Mouse (Mus musculus) megakaryocyte progenitor cell, adult 5-6 weeks (primary cell): ENCODE results near the gene B4galnt1. TPM values are rescaled to one million over a fixed set of nuclear protein-coding genes. Genes with fewer than 3 reads are reported as not detected.
"Not testable (repeated sequence)": the region's sequence is repeated elsewhere in the genome, so short reads cannot be mapped to it uniquely, and the experiment has no call there.

Source experiments
- ATAC-seq: replicated peaks from 2 replicates; pipeline ENCODE4 v1.8.0; 2016; ENCODE audit warnings: mild to moderate bottlenecking, moderate TSS enrichment, inconsistent platforms; ENCODE audit not compliant: poor library complexity
- total RNA-seq, 2 experiments: library from RNA; stranded (forward) in 1 of 2; stranded (reverse) in 1 of 2; fragments of 157-497, 149-512 nt in 1 of 2; fragments of 200-1000 nt in 1 of 2; gene quantifications; 2 replicates each; pipeline versions ENCODE4 v1.2.3 to v1.2.4; 2015 to 2017

Gene B4galnt1
- total RNA-seq, 2 experiments from 2014 or later = 139 to 219 TPM

DNA sequence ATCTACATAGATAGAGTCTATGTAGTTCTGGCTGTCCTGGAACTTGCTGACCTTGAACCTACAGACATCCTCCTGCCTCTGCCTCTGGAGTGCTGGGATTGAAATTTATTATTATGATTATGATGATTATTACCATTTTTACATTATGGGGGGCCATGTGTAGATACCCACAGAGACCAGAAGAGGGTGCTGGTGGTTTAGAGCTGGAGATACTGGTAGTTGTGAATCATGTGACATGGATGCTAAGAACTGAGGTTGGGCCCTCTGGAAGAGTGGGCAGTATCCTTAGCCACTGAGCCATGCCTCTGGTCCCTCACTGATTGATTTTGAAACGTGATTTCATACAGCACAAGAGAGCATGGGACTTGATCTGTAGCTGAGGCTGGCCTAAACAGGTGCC is 21.4 kb downstream of the B4galnt1 start:
- ATAC-seq = peak; percentile 32

GRCm38 (mm10) chr10:127187371-127188078 is 22.5 kb downstream of the B4galnt1 start:
- ATAC-seq = no peak

DNA sequence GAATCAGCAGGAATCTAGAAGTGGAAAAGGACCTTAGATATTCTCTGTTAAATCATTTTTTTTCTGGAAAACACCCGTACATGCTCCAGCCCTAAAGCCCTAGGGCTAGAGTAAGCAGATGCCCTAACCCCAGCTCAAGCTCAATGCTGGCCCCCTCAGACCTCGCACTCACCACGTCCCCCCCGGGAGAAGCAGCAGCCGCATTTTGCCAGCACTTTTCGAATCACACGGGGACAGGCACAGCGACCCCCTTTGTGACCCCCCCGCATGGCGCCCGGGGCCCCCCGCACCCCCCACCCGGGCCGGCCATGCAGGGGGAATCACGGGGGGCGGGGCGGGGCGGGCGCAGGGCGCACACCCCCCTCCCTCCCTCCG is 23.0 kb downstream of the B4galnt1 start:
- no peak for ATAC-seq

- peak; percentile 26 for ATAC-seq
Observed at GRCm38 (mm10) chr10:127188465-127189115, 23.6 kb downstream of the B4galnt1 start.

GRCm38 (mm10) chr10:127189116-127189650 is 24.2 kb downstream of the B4galnt1 start:
- peak; percentile 62 for ATAC-seq

GRCm38 (mm10) chr10:127189651-127190381 is 24.8 kb downstream of the B4galnt1 start, which contains the start of gene Arhgef25:
Gene Arhgef25, minus strand, starts transcription at chr10:127190083.
- no peak; the same call in 1 of the 2 replicates for ATAC-seq

DNA sequence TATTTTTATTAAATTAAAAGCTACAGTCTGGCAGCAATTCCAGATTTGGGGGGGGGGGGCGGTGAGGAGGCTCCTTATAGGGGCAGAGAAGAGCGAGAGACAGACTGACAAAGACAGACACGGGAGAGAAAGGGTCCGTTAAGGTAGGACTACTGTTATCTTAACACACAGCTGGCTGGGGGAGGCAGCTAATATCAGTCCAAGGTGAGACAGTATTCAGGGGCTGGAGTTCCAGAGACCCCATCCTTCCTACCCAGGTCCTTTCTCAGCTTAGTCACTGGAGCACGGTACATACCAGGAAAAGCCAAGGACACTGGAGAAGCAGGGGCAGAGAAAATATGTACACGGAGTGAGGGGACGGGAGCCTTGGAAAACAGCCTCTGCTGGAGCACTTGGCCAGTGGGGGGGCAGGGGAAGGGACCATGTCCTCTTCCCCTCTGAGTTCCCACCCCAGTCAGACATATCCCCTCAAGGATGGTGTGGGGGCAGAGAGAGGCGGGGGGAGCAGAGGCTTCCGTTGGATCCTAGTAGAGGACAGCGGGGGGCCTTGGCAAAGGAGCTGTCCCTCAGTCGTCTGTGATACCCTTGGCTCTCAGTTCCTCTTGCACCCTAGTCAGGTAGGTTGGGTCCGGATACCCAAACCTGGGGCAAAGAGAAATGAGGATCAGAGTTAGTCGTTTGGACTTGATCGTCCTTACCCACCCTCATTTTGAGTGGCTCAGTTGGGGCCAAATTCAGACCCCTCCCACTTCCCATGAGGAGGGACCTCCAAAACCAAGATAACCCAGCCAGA is 25.6 kb downstream of the B4galnt1 start:
- no peak for ATAC-seq

GRCm38 (mm10) chr10:127191191-127192056 is 26.4 kb downstream of the B4galnt1 start:
- no peak for ATAC-seq

- ATAC-seq = not testable (repeated sequence)
Observed at GRCm38 (mm10) chr10:127192057-127192328, 27.0 kb downstream of the B4galnt1 start.

DNA sequence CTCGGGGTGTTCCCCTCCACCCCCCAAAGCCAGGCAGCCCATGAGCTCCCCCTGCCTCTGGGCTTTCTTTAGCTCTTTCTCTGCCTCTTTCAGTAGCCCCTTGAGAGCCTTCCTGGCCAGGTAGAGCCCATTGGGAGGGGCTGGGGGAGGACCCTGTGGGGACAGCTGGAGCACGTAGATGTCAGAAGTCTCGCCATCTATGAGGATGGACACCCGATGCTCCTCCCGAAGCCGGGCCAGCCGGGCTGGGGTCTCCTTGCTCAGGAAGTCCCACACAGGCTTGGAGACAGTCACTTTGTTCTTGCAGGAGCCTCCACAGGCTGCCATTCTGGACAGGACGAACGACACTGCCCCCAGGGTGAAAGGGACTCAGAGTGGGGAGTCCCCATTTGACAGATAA is 28.0 kb downstream of the B4galnt1 start:
- ATAC-seq = no peak

GRCm38 (mm10) chr10:127194428-127195327 is 29.7 kb downstream of the B4galnt1 start:
- ATAC-seq = peak; percentile 22

GRCm38 (mm10) chr10:127195328-127196129 is 30.5 kb downstream of the B4galnt1 start, which contains the start of gene Dtx3:
Gene Dtx3, minus strand, starts transcription at chr10:127195728.
- 0 out of 2 replicates have a peak, but pooled peaks have one; percentile 15 for ATAC-seq

DNA sequence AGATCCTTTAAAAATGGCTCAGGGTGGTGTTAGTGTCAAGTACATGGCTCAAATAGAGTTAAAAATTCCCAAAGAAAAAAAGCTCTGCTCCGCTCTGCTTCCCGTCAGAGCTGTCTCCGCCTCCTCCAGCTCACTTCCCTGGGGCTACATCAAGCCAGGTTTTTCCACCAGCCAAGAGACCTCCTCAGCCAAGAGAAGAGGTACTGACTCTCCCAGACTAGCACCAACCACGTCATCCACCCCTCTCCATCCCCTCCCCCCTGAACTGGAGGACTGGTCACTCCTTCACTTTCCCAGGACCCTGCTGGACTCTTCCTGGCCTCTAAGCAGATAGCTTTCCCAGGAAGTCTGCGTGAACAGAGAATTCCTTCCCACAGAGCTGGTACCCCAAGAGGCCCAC is 31.4 kb downstream of the B4galnt1 start:
- ATAC-seq = no peak

GRCm38 (mm10) chr10:127197104-127197503 is 32.1 kb downstream of the B4galnt1 start:
- ATAC-seq = no peak

GRCm38 (mm10) chr10:127197505-127198110 is 32.6 kb downstream of the B4galnt1 start:
- no peak for ATAC-seq

GRCm38 (mm10) chr10:127198492-127198891 is 33.5 kb downstream of the B4galnt1 start:
- ATAC-seq = no peak

DNA sequence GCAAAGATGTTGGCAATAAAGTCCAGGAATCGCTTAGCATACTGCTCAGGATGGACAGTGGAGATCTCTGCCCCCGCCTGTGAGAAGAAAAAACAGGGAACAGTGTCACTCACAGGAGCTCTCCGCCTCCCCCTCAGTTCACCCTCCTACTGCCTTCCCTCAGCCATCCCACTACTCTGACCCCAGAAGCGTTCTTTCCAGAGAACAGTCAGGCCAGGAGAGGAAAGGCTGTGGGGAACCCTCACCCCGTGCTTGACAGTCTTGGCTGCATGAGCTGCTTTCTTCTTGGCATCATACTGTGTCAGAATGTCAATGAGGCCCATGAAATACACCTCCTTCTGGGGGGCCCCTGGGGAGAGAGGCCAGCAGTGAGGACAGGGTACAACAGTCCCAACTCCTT is 34.0 kb downstream of the B4galnt1 start:
- no peak for ATAC-seq

DNA sequence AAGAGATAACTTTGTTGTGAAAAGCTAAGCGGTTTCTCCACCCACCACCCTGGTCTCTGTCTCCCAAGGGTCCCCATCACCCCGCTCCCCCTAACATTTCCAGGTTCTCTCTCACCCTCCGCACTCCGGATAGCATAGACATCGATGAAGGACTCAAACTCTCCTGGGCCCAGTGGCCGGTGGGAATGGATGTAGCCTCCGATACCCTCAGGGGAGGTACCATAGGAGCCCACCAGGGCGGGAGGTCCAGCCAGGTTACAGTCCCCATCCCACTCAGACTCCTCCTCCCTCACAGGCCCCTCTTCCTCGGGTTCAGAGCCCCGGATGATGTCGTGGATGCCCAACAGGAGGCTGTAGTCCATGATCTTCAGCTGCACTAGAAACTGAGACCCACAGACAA is 34.4 kb downstream of the B4galnt1 start:
- no peak for ATAC-seq
